Mouse (Mus musculus) bone marrow, adult 2 months (tissue): ENCODE results near the gene Sec22c. TPM values are rescaled to one million over a fixed set of nuclear protein-coding genes. Genes with fewer than 3 reads are reported as not detected.

Experiments used
- H3K27ac ChIP-seq: fragments of 200-500 bp; 2 replicates; pipeline ENCODE4 v1.5.1; 2012; ENCODE audit warnings: low read depth, mild to moderate bottlenecking, control low read depth, inconsistent platforms, low read length; ENCODE audit not compliant: control insufficient read depth, poor library complexity, insufficient read depth
- H3K4me1 ChIP-seq: fragments of 200-500 bp; 2 replicates; pipeline ENCODE4 v1.6.1; 2011; ENCODE audit warnings: low read length; ENCODE audit not compliant: control insufficient read depth, insufficient read depth
- H3K4me3 ChIP-seq: fragments of 200-500 bp; replicated peaks from 2 replicates; pipeline ENCODE3; 2011; ENCODE audit warnings: mild to moderate bottlenecking, low read depth, low read length, control low read depth; ENCODE audit not compliant: control insufficient read depth
- CTCF ChIP-seq: fragments of 200-500 bp; IDR thresholded peaks from 2 replicates; pipeline ENCODE4 v1.5.1; 2011; ENCODE audit warnings: low read length, control low read depth; ENCODE audit not compliant: control insufficient read depth, insufficient read depth
- POLR2A ChIP-seq: fragments of 200-500 bp; IDR thresholded peaks from 2 replicates; pipeline ENCODE4 v1.6.1; 2011; ENCODE audit warnings: low read depth, mild to moderate bottlenecking, control low read depth, low read length, borderline replicate concordance; ENCODE audit not compliant: control insufficient read depth
- WGBS: fragments of 180-500 bp; shearing (Covaris S2); methylation state at CpG from one replicate; pipeline ENCODE4 v1.1.7; 2018; 5-methylcytosine and 5-hydroxymethylcytosine counted together
- polyA plus RNA-seq: library from polyadenylated mRNA; stranded (reverse); fragments of >200 nt; gene quantifications from 2 replicates; pipeline ENCODE4 v1.2.4, GENCODE M21; 2011; ENCODE audit warnings: low replicate concordance; ENCODE audit not compliant: missing spikeins, insufficient read depth, insufficient read length

Sec22c gene
- polyA plus RNA-seq, 1 experiment: 8.3 TPM

GRCm38 (mm10) chr9:121635835-121636576 is 69.3 kb downstream of the Sec22c start:
- WGBS: 4% methylated on average over 7 of the region's 7 CpGs
- TF ChIP-seq CTCF (no peak), POLR2A (no peak)
- Histone ChIP-seq H3K4me1 (peaks cover 4% of the 10 kb centered on the region), H3K27ac (no peak overlapping the region; the same call in 1 of the 2 replicates), H3K4me3 (no peak overlapping the region)

GRCm38 (mm10) chr9:121633306-121633705 is 72.0 kb downstream of the Sec22c start:
- H3K27ac ChIP-seq: no peak overlapping the region
- TF ChIP-seq CTCF: no peak
- no peak for TF ChIP-seq POLR2A
- WGBS: 79% methylated on average over 6 of the region's 6 CpGs
- no peak overlapping the region for H3K4me3 ChIP-seq
- peaks cover 4% of the 10 kb centered on the region for H3K4me1 ChIP-seq

- Histone ChIP-seq H3K4me1 (peaks cover 4% of the 10 kb centered on the region), H3K4me3 (no peak overlapping the region), H3K27ac (no peak overlapping the region)
- no peak for TF ChIP-seq CTCF
- no peak for TF ChIP-seq POLR2A
- 86% methylated on average over 10 of the region's 10 CpGs for WGBS
Observed at GRCm38 (mm10) chr9:121632891-121633290, 72.4 kb downstream of the Sec22c start.

DNA sequence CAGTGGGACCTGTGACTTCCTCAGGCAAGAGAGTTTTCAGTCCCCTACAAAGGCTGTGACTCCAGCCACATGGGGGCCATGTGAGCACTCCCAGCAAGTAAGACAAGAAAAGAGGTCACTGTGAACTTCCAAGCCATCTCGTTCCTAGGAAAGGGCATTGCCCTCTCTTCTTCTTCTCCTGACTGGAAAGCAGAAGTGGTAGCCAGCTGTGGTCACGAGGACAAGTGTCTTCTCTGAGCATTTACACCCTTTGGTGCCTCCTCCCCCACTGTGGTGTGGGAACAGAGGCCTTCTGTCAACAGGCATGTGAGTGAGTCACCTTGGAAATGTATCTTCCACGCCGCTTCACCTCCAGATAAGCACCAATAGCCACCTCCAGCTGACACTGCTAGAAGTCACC is 73.3 kb downstream of the Sec22c start:
- H3K4me1 ChIP-seq: peaks cover 4% of the 10 kb centered on the region
- no peak overlapping the region for H3K27ac ChIP-seq
- WGBS: 8% methylated on average over 4 of the region's 4 CpGs
- TF ChIP-seq CTCF (no peak), POLR2A (no peak)
- H3K4me3 ChIP-seq: no peak overlapping the region

DNA sequence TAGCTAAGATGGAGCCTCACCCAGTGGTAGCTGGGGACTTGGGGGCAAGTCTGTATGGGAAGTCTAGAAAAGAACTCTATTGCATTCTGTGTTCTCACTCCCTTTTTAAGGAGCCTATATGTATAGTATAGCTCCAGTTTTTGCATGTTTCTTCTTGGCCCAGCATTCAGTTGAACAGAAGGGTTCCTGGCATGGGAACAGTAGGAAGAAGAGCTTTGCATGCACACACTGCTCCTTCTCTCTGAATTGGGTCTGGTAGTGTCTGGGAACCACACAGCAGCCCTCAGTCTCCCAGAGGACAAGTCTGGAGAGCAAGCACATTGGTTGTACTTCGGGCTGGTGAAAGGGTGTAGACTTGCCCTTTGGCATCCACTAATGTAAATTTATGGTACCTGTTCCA is 74.7 kb downstream of the Sec22c start:
- 76% methylated on average over 1 of the region's 1 CpGs for WGBS
- no peak overlapping the region for H3K27ac ChIP-seq
- no peaks in the 10 kb centered on the region for H3K4me1 ChIP-seq
- TF ChIP-seq CTCF (no peak), POLR2A (no peak)
- H3K4me3 ChIP-seq: no peak overlapping the region

Other genes with a start within 250 kb of the Sec22c start
- gene Cck, start 209.8 kb downstream of the Sec22c start, polyA plus RNA-seq: not detected in 2 replicates
- gene Lyzl4, start 63.4 kb downstream of the Sec22c start, polyA plus RNA-seq: not detected in 2 replicates
- gene Vipr1, start 62.8 kb downstream of the Sec22c start, polyA plus RNA-seq: 0.72 TPM in 1 of 2 replicates, not detected in the other
- gene Ss18l2, start 4.8 kb upstream of the Sec22c start, polyA plus RNA-seq: 39.6 and 72.1 TPM in 2 replicates
- 41.4 and 50.9 TPM in 2 replicates for gene Nktr, start 13.7 kb upstream of the Sec22c start, polyA plus RNA-seq
- gene Zfp651, start 53.8 kb upstream of the Sec22c start, polyA plus RNA-seq: 2.0 and 3.0 TPM in 2 replicates
- 0.62 and 1.1 TPM in 2 replicates for gene Klhl40, start 72.1 kb upstream of the Sec22c start, polyA plus RNA-seq
- not detected in 2 replicates for gene Hhatl, start 87.0 kb upstream of the Sec22c start, polyA plus RNA-seq
- gene Ccdc13, start 134.0 kb upstream of the Sec22c start, polyA plus RNA-seq: not detected in 2 replicates
- 52.3 and 68.9 TPM in 2 replicates for gene Higd1a, start 152.9 kb upstream of the Sec22c start, polyA plus RNA-seq
- gene Ackr2, start 192.9 kb upstream of the Sec22c start, polyA plus RNA-seq: not detected in 2 replicates
- 0.77 TPM in 1 of 2 replicates, not detected in the other for gene Cyp8b1, start 210.8 kb upstream of the Sec22c start, polyA plus RNA-seq
- gene Fam198a, start 245.5 kb upstream of the Sec22c start, polyA plus RNA-seq: 0.36 TPM in 1 of 2 replicates, not detected in the other